Mouse (Mus musculus): ENCODE measurements at regions not wholly inside any gene's neighbourhood (a gene's known extent, or its start where the extent isn't known, plus 50 kb on each side); places are given as distances from the start of the nearest gene placed in this dataset.

- DNase-seq: peak; percentile 48
Measured at GRCm38 (mm10) chr3:129450671-129451070, 81.5 kb upstream of the Elovl6 start.

- DNase-seq: no peak
Measured at GRCm38 (mm10) chr3:129470088-129470487, 62.1 kb upstream of the Elovl6 start.

GRCm38 (mm10) chr3:129471332-129471731, 60.8 kb upstream of the Elovl6 start:
- no peak for DNase-seq

- DNase-seq: no peak
Measured at GRCm38 (mm10) chr3:129472008-129472407, 60.1 kb upstream of the Elovl6 start.

- no peak for DNase-seq
Measured at GRCm38 (mm10) chr3:129474451-129474850, 57.7 kb upstream of the Elovl6 start.

- no peak for DNase-seq
Measured at GRCm38 (mm10) chr3:129476250-129476649, 55.9 kb upstream of the Elovl6 start.

GRCm38 (mm10) chr3:129478093-129478492, 54.1 kb upstream of the Elovl6 start:
- no peak for DNase-seq

GRCm38 (mm10) chr3:129481293-129481692, 50.9 kb upstream of the Elovl6 start:
- DNase-seq: no peak
